Mouse (Mus musculus) heart, embryonic 16.5 days (tissue): ENCODE results near the gene Il1r1. TPM values are rescaled to one million over a fixed set of nuclear protein-coding genes. Genes with fewer than 3 reads are reported as not detected.

Source experiments
- ATAC-seq: fragments of 200-750 bp; cut with Nextera tagmentation; replicated peaks from 2 replicates; pipeline ENCODE4 v1.8.0; 2017; ENCODE audit warnings: moderate number of reproducible peaks; ENCODE audit not compliant: insufficient read depth, low FRiP score; ENCODE audit errors: extremely low read depth
- H3K27ac ChIP-seq: fragments of 300-500 bp; sonication (generic); 2 replicates; pipeline ENCODE4 v1.5.1; 2014; ENCODE audit warnings: mild to moderate bottlenecking, low read length, control low read depth, moderate library complexity
- H3K27me3 ChIP-seq: fragments of 300-500 bp; sonication (generic); 2 replicates; pipeline ENCODE4 v1.6.1; 2014; ENCODE audit warnings: low read length, mixed read lengths; ENCODE audit not compliant: control insufficient read depth, insufficient read depth
- H3K36me3 ChIP-seq: fragments of 300-500 bp; sonication (generic); 2 replicates; pipeline ENCODE4 v1.6.1; 2014; ENCODE audit not compliant: control insufficient read depth, insufficient read depth
- H3K4me1 ChIP-seq: fragments of 300-500 bp; sonication (generic); 2 replicates; pipeline ENCODE4 v1.6.1; 2014; ENCODE audit warnings: low read length, mixed read lengths; ENCODE audit not compliant: control insufficient read depth, insufficient read depth
- H3K4me2 ChIP-seq: fragments of 300-500 bp; sonication (generic); 2 replicates; pipeline ENCODE4 v1.6.1; 2014; ENCODE audit warnings: low read depth, mild to moderate bottlenecking, control low read depth, low read length
- H3K4me3 ChIP-seq: fragments of 300-500 bp; sonication (generic); 2 replicates; pipeline ENCODE4 v1.5.1; 2014; ENCODE audit warnings: mild to moderate bottlenecking, control low read depth, low read length
- H3K9ac ChIP-seq: fragments of 300-500 bp; sonication (generic); 2 replicates; pipeline ENCODE4 v1.6.1; 2014; ENCODE audit warnings: low read length, control low read depth
- H3K9me3 ChIP-seq: fragments of 300-500 bp; sonication (generic); replicated peaks from 2 replicates; pipeline ENCODE4 v1.6.1; 2016; ENCODE audit warnings: low read length; ENCODE audit not compliant: control insufficient read depth
- WGBS: fragments of 180-500 bp; shearing (Covaris S2); extraction: QIAGEN DNeasy Blood & Tissue Kit; methylation state at CpG from one replicate; pipeline ENCODE4 v1.1.7; 2014; 5-methylcytosine and 5-hydroxymethylcytosine counted together
- polyA plus RNA-seq: library from polyadenylated mRNA; unstranded; fragments of >200 nt; fragmentation: Nextera tagmentation; extraction: Ambion mirVana; gene quantifications from 2 replicates; pipeline ENCODE4 v1.2.1, GENCODE M21; 2015

Il1r1 gene
- polyA plus RNA-seq, 1 experiment from 2014 or later, result 8.1 TPM

DNA sequence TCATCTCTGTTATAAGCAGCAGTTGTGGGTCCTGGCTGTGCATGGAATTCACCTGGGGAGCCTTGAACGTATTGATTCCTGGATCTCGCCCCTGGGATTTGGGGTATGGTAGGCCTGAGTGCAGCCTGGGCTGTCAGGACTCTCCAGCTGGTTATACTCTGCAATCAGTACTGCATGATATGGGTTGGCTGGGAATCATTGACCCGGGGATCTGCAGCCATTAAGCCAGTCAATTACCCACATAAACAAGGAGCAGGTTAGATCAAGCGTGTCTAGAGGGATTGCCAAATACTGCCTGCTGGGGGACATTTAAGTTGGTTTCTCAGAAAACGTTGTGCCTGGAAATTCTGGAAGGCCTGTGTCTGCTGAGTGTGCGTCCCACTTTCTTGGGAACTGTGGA lies 11.8 kb downstream of the Il1r1 start:
- Histone ChIP-seq H3K27ac (no peak overlapping the region; the same call in 1 of the 2 replicates), H3K4me3 (no peak overlapping the region), H3K9ac (no peak overlapping the region), H3K9me3 (no peaks in the 10 kb centered on the region), H3K27me3 (no peaks in the 10 kb centered on the region), H3K4me1 (peaks cover 16% of the 10 kb centered on the region), H3K36me3 (no peaks in the 10 kb centered on the region), H3K4me2 (no peak overlapping the region)
- no peak for ATAC-seq
- WGBS, result 68% methylated on average over 6 of the region's 6 CpGs

DNA sequence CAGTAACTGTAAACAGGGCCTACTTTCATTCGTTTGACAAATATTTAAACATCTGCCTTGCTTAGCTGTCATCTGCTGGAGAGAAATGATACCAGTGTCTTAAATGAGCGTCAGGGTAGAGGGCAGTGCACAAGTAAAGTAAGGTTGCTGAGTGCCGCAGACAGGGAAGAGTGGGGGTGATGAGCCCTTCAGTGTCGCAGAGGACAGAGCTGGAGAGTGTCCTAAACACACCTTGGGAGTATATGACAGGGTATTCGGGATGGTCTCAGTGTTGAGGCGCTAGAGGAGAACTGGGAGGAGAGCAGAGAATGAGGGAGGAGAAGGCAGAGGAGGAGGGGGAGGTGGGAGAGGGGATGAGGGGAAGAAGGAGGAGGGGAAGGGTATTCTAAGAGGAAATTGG lies 12.2 kb downstream of the Il1r1 start:
- Histone ChIP-seq H3K9me3 (no peaks in the 10 kb centered on the region), H3K4me3 (no peak overlapping the region), H3K27me3 (no peaks in the 10 kb centered on the region), H3K9ac (no peak overlapping the region), H3K4me2 (no peak overlapping the region), H3K27ac (no peak overlapping the region), H3K36me3 (no peaks in the 10 kb centered on the region), H3K4me1 (peaks cover 16% of the 10 kb centered on the region)
- no peak for ATAC-seq
- WGBS, result 52% methylated on average over 6 of the region's 6 CpGs

DNA sequence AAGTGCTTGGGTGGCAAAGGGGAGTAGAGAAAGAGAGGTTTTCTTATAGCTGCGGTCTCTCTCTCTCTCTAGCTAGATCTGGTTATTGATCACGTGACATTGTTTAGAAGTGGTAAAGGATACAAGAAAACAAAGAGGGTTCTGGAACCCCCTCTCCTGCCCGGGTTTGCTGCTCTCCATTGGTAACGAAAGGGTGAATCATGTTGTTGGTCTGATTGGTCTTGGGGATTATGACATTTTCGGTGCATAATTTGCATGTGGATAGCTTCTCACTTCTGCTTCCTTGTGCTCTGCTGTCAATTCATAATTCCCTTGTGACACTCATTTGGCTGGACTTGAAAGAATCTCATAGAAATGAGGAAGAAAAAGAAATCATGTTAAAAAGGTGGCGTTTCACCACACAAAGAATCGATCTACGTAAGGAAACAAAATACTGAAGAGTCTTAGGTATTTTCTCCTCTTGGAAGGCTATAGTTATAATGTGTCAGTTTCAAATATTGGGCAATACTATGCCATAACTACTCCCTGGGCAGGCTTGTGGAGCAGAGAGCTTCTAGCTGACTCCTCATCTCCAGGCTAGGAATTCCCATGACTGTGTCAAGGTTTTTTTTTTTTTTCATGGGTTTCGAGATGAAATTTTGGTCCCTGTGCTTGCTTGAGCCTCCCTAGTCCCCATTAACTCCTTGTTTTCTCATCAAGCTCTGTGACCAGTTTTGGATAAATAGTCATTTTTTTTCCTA lies 15.6 kb downstream of the Il1r1 start:
- Histone ChIP-seq H3K4me1 (peaks cover 5% of the 10 kb centered on the region; the same call in 1 of the 2 replicates), H3K27ac (no peak overlapping the region), H3K4me3 (no peak overlapping the region), H3K4me2 (no peak overlapping the region), H3K9ac (no peak overlapping the region), H3K36me3 (no peaks in the 10 kb centered on the region), H3K9me3 (no peaks in the 10 kb centered on the region), H3K27me3 (no peaks in the 10 kb centered on the region)
- WGBS, result 83% methylated on average over 9 of the region's 9 CpGs
- no peak for ATAC-seq

DNA sequence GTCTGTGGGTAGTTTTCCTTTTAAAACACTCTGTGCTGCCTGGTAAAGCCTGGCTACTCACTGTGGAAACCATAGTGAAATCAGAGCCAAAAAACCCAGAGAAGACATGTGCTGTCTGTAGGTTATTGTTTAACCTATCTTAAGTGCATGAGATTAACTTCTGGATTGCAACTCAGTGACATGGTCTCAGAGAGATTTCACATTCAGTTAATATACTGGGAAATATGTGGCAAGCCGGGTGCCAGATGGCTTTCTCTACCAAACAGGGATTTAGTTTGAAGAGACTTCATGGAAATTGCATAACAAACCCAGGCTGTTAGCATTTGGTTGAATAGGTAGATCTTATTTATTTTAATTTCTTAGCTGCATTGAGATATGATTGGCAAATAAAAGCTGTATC lies 17.8 kb downstream of the Il1r1 start:
- H3K36me3 ChIP-seq, result no peaks in the 10 kb centered on the region
- 63% methylated on average over 1 of the region's 1 CpGs for WGBS
- H3K9ac ChIP-seq, result no peak overlapping the region
- no peaks in the 10 kb centered on the region for H3K9me3 ChIP-seq
- H3K27me3 ChIP-seq, result no peaks in the 10 kb centered on the region
- no peak overlapping the region for H3K4me3 ChIP-seq
- H3K4me1 ChIP-seq, result no peaks in the 10 kb centered on the region
- ATAC-seq, result no peak
- H3K4me2 ChIP-seq, result no peak overlapping the region
- no peak overlapping the region for H3K27ac ChIP-seq

DNA sequence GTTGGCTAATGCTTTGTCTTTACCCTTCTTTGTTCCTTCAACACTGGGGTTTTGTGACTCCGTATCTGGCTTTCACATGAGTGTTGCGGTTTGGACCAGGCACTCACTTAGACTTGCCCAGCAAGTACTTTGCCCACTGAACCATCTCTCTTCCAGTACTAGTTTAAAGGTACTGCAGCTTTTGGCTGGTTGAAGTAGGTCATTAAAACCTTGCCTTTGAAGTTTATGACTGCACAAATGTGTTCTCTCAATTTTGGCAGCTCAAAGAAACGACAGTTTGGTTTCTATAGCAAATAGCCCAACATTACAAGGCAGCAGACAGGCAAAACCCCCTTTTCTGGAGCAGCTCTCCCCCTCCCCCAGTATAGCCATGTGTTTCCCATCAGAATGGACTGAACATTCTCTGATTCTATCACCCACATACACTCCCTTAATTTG lies 18.7 kb downstream of the Il1r1 start:
- H3K9ac ChIP-seq, result no peak overlapping the region
- H3K36me3 ChIP-seq, result no peaks in the 10 kb centered on the region
- H3K9me3 ChIP-seq, result no peaks in the 10 kb centered on the region
- H3K4me3 ChIP-seq, result no peak overlapping the region
- no peak for ATAC-seq
- 76% methylated on average over 3 of the region's 3 CpGs for WGBS
- no peak overlapping the region for H3K4me2 ChIP-seq
- no peak overlapping the region for H3K27ac ChIP-seq
- H3K4me1 ChIP-seq, result no peaks in the 10 kb centered on the region
- H3K27me3 ChIP-seq, result no peaks in the 10 kb centered on the region

DNA sequence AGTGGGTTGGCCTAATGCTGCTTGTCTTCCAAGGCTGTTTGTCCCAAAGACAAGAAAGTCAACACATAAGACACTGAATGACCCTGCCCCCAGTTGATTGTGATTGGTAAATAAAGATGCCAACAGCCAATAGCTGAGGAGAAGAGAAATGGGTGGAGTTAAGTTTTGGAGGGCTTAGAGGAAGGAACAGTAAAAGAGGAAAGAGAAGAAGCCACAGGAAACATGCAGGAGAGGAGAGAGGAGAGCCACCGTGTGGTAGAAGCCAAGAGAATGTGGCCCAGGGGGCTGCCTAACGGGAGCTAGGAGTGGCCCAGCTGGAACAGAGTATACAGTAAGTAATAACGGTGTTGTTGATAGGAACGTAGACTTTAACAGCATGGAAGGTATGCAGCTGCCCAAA lies 25.5 kb downstream of the Il1r1 start:
- Histone ChIP-seq H3K27me3 (no peaks in the 10 kb centered on the region), H3K9me3 (no peaks in the 10 kb centered on the region; the same call in 1 of the 2 replicates), H3K9ac (no peak overlapping the region), H3K4me2 (no peak overlapping the region), H3K36me3 (no peaks in the 10 kb centered on the region), H3K27ac (no peak overlapping the region), H3K4me1 (no peaks in the 10 kb centered on the region), H3K4me3 (no peak overlapping the region)
- WGBS, result 27% methylated on average over 4 of the region's 4 CpGs
- ATAC-seq, result no peak

DNA sequence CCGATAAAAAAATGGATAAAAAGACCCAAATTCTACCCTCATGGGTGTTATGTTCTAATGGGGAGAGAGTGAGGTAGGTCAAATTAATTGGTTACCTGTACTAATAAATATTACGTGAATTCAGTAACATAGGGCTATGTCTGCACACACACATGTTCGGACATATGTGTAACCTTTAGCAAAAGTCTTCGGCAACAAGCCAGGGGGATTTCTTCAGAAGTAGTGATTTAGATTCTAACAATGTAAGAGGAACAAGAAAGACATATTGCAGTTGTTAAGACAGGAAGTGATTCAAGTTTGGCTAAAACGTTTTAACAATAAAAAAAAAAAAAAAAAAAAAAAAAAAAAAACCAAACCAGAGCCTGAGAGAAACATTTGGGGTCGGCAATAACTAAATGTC lies 27.6 kb downstream of the Il1r1 start:
- no peak for ATAC-seq

DNA sequence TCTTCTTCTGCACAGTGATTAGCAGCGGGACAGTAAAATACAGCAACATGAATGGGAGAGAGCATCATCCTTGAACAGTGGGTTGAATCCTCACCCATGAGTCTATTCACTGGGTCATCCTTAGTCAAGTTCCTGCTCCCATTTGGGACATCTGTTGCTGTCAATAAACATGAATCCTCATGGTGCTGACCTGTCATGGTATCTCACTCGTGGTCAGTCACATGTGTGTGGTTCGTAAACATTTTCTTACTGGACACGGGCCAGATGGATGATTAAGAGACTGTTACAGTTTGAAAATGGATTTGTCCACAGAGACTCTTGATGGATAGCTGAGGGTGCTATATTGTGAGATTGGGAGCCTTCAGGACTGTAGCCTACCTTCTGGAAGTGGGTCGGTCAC lies 29.1 kb downstream of the Il1r1 start:
- Histone ChIP-seq H3K9ac (no peak overlapping the region), H3K9me3 (no peaks in the 10 kb centered on the region; the same call in 1 of the 2 replicates), H3K4me2 (no peak overlapping the region), H3K36me3 (no peaks in the 10 kb centered on the region), H3K27me3 (no peaks in the 10 kb centered on the region), H3K4me1 (no peaks in the 10 kb centered on the region), H3K27ac (no peak overlapping the region), H3K4me3 (no peak overlapping the region)
- 73% methylated on average over 5 of the region's 5 CpGs for WGBS
- ATAC-seq, result no peak

More for the DNA sequence above, 27.6 kb downstream of the Il1r1 start:
- Histone ChIP-seq H3K4me2 (no peak overlapping the region), H3K36me3 (no peaks in the 10 kb centered on the region), H3K9ac (no peak overlapping the region), H3K27ac (no peak overlapping the region), H3K9me3 (no peaks in the 10 kb centered on the region; the same call in 1 of the 2 replicates), H3K4me1 (no peaks in the 10 kb centered on the region), H3K4me3 (no peak overlapping the region), H3K27me3 (no peaks in the 10 kb centered on the region)
- WGBS, result 75% methylated on average over 6 of the region's 6 CpGs

DNA sequence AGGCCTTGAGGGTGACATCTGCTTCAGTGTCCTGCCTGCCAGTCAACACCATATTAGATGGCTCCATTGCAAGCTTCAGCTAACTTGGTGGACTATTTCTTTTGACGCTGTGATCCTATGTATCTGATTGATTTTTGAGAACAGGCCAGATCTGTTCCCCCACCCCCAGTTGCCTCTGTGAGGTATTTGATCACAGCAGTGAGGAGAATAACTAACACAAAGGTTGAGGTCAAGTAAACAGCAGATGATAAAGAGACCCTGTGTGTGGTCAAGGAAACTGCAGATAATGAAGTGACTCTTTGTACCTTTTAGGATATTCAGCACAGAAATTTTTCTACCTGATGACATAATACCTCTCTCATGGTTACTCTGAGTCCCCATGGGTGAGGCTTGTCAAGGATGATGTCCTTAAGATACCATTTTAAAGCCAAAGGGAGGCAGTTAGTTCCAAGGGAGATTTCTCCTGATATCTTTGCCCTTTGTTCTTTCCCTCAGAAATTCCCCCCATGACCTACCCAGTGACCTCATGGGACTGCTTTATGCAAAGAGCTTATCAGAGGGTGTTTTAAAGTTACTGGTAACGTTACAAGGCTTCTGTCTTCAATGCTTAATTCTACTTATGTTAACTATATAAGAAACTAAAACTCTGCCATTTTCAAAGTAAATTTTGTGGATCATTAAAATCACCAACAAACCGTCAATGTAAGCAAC lies 29.6 kb downstream of the Il1r1 start:
- Histone ChIP-seq H3K27me3 (no peaks in the 10 kb centered on the region), H3K9me3 (no peaks in the 10 kb centered on the region; the same call in 1 of the 2 replicates), H3K4me2 (no peak overlapping the region), H3K9ac (no peak overlapping the region), H3K27ac (no peak overlapping the region), H3K4me1 (no peaks in the 10 kb centered on the region), H3K4me3 (no peak overlapping the region), H3K36me3 (no peaks in the 10 kb centered on the region)
- 58% methylated on average over 3 of the region's 3 CpGs for WGBS
- no peak for ATAC-seq
